Mouse (Mus musculus) lung, embryonic 14.5 days (tissue): ENCODE measurements around the gene Anapc16. TPM values are rescaled to one million over a fixed set of nuclear protein-coding genes. Genes with fewer than 3 reads are reported as not detected.
A peak's percentile ranks its signal among the peaks of the same experiment; 100 is the strongest.

Source experiments
- ATAC-seq: fragments of 200-750 bp; cut with Nextera tagmentation; 2 replicates; pipeline ENCODE4 v1.8.0; 2017; ENCODE audit warnings: mild to moderate bottlenecking, moderate TSS enrichment, moderate library complexity; ENCODE audit not compliant: insufficient read depth
- DNase-seq: peaks from one replicate; pipeline ENCODE4 v3.0.0-alpha.2; 2015
- H3K27ac ChIP-seq: fragments of 300-500 bp; sonication (generic); 2 replicates; pipeline ENCODE4 v1.5.1; 2014; ENCODE audit warnings: low read depth, mild to moderate bottlenecking, moderate library complexity
- H3K27me3 ChIP-seq: fragments of 300-500 bp; sonication (generic); 2 replicates; pipeline ENCODE4 v1.6.1; 2014; ENCODE audit warnings: low read length, control low read depth; ENCODE audit not compliant: insufficient read depth
- H3K36me3 ChIP-seq: fragments of 300-500 bp; sonication (generic); 2 replicates; pipeline ENCODE4 v1.6.1; 2014; ENCODE audit warnings: control low read depth; ENCODE audit not compliant: insufficient read depth
- H3K4me1 ChIP-seq: fragments of 300-500 bp; sonication (generic); 2 replicates; pipeline ENCODE4 v1.6.1; 2014; ENCODE audit warnings: antibody characterized with exemption, control low read depth; ENCODE audit not compliant: insufficient read depth
- H3K4me2 ChIP-seq: fragments of 300-500 bp; sonication (generic); 2 replicates; pipeline ENCODE4 v1.6.1; 2014; ENCODE audit warnings: mild to moderate bottlenecking
- H3K4me3 ChIP-seq: fragments of 300-500 bp; sonication (generic); 2 replicates; pipeline ENCODE4 v1.5.1; 2014; ENCODE audit warnings: low read depth, low read length
- H3K9ac ChIP-seq: fragments of 300-500 bp; sonication (generic); 2 replicates; pipeline ENCODE4 v1.6.1; 2014
- H3K9me3 ChIP-seq: fragments of 300-500 bp; sonication (generic); 2 replicates; pipeline ENCODE4 v1.6.1; 2016; ENCODE audit warnings: low read depth, low read length, control low read depth
- CTCF ChIP-seq: IDR thresholded peaks from 2 replicates; pipeline ENCODE4 v1.5.1; 2016; ENCODE audit warnings: antibody characterized with exemption, low read depth
- WGBS: fragments of 180-500 bp; shearing (Covaris S2); extraction: QIAGEN DNeasy Blood & Tissue Kit; methylation state at CpG from one replicate; pipeline ENCODE4 v1.1.7; 2014; 5-methylcytosine and 5-hydroxymethylcytosine counted together
- polyA plus RNA-seq: library from polyadenylated mRNA; unstranded; fragments of >200 nt; fragmentation: Nextera tagmentation; extraction: Ambion mirVana; gene quantifications from 2 replicates; pipeline ENCODE4 v1.2.1, GENCODE M21; 2014

Gene Anapc16
- polyA plus RNA-seq, 1 experiment from 2014 or later = 108 TPM

GRCm38 (mm10) chr10:60032622-60033021 lies 29.7 kb upstream of the Anapc16 start:
- DNase-seq = peak; percentile 15
- H3K27ac ChIP-seq = no peak overlapping the region
- WGBS = 44% methylated on average over 2 of the region's 2 CpGs

GRCm38 (mm10) chr10:60031985-60032384 lies 29.1 kb upstream of the Anapc16 start:
- 59% methylated on average over 2 of the region's 2 CpGs for WGBS
- ATAC-seq (no peak), DNase-seq (no peak)
- H3K9me3 ChIP-seq = no peaks in the 10 kb centered on the region
- no peak overlapping the region for H3K27ac ChIP-seq
- peaks cover 5% of the 10 kb centered on the region for H3K4me1 ChIP-seq
- TF ChIP-seq CTCF = no peak
- no peak overlapping the region for H3K4me3 ChIP-seq
- no peaks in the 10 kb centered on the region for H3K27me3 ChIP-seq
- no peak overlapping the region for H3K4me2 ChIP-seq
- no peaks in the 10 kb centered on the region for H3K36me3 ChIP-seq
- H3K9ac ChIP-seq = no peak overlapping the region

More at GRCm38 (mm10) chr10:60032622-60033021, 29.7 kb upstream of the Anapc16 start:
- TF ChIP-seq CTCF = no peak
- H3K4me2 ChIP-seq = no peak overlapping the region
- H3K9ac ChIP-seq = no peak overlapping the region
- ATAC-seq = peak; percentile 21; the same call in 1 of the 2 replicates
- H3K9me3 ChIP-seq = no peaks in the 10 kb centered on the region
- peaks cover 5% of the 10 kb centered on the region for H3K4me1 ChIP-seq
- no peaks in the 10 kb centered on the region for H3K36me3 ChIP-seq
- no peak overlapping the region for H3K4me3 ChIP-seq
- H3K27me3 ChIP-seq = no peaks in the 10 kb centered on the region

GRCm38 (mm10) chr10:60031562-60031961 lies 28.6 kb upstream of the Anapc16 start:
- WGBS = 75% methylated on average over 8 of the region's 8 CpGs
- H3K27ac ChIP-seq = no peak overlapping the region
- DNase-seq (no peak), ATAC-seq (no peak)
- H3K9me3 ChIP-seq = no peaks in the 10 kb centered on the region
- no peak overlapping the region for H3K9ac ChIP-seq
- H3K27me3 ChIP-seq = no peaks in the 10 kb centered on the region
- no peak overlapping the region for H3K4me2 ChIP-seq
- no peaks in the 10 kb centered on the region for H3K36me3 ChIP-seq
- TF ChIP-seq CTCF = no peak
- peaks cover 5% of the 10 kb centered on the region for H3K4me1 ChIP-seq
- no peak overlapping the region for H3K4me3 ChIP-seq

- WGBS = 92% methylated on average over 4 of the region's 4 CpGs
- Histone ChIP-seq H3K4me1 (peaks cover 5% of the 10 kb centered on the region), H3K27ac (no peak overlapping the region), H3K27me3 (no peaks in the 10 kb centered on the region), H3K9me3 (no peaks in the 10 kb centered on the region), H3K9ac (no peak overlapping the region), H3K4me2 (no peak overlapping the region), H3K4me3 (no peak overlapping the region), H3K36me3 (no peaks in the 10 kb centered on the region)
- no peak for ATAC-seq
- TF ChIP-seq CTCF = no peak
- no peak for DNase-seq
These were observed 26.5 kb upstream of the Anapc16 start for GRCm38 (mm10) chr10:60029387-60029786.

GRCm38 (mm10) chr10:60028979-60029378 lies 26.0 kb upstream of the Anapc16 start:
- 58% methylated on average over 7 of the region's 7 CpGs for WGBS
- H3K4me2 ChIP-seq = no peak overlapping the region
- no peak overlapping the region for H3K9ac ChIP-seq
- no peak for TF ChIP-seq CTCF
- no peak overlapping the region for H3K27ac ChIP-seq
- DNase-seq = peak; percentile 19
- no peak for ATAC-seq
- H3K4me3 ChIP-seq = no peak overlapping the region
- peaks cover 5% of the 10 kb centered on the region for H3K4me1 ChIP-seq
- H3K36me3 ChIP-seq = no peaks in the 10 kb centered on the region
- no peaks in the 10 kb centered on the region for H3K9me3 ChIP-seq
- H3K27me3 ChIP-seq = no peaks in the 10 kb centered on the region

- Histone ChIP-seq H3K9me3 (no peaks in the 10 kb centered on the region), H3K4me1 (peaks cover 3% of the 10 kb centered on the region), H3K36me3 (no peaks in the 10 kb centered on the region), H3K27ac (no peak overlapping the region), H3K4me2 (no peak overlapping the region), H3K9ac (no peak overlapping the region), H3K27me3 (no peaks in the 10 kb centered on the region), H3K4me3 (no peak overlapping the region)
- ATAC-seq (no peak), DNase-seq (no peak)
- WGBS = 75% methylated on average over 7 of the region's 7 CpGs
- no peak for TF ChIP-seq CTCF
These were observed 25.2 kb upstream of the Anapc16 start for GRCm38 (mm10) chr10:60028181-60028580.

- no peaks in the 10 kb centered on the region for H3K36me3 ChIP-seq
- ATAC-seq = no peak
- H3K4me2 ChIP-seq = no peak overlapping the region
- H3K27ac ChIP-seq = no peak overlapping the region
- H3K27me3 ChIP-seq = no peaks in the 10 kb centered on the region
- 18% methylated on average over 2 of the region's 2 CpGs for WGBS
- DNase-seq = peak; percentile 17
- H3K9me3 ChIP-seq = no peaks in the 10 kb centered on the region
- no peak overlapping the region for H3K9ac ChIP-seq
- H3K4me1 ChIP-seq = no peaks in the 10 kb centered on the region
- H3K4me3 ChIP-seq = no peak overlapping the region
- TF ChIP-seq CTCF = no peak
These were observed 24.7 kb upstream of the Anapc16 start for GRCm38 (mm10) chr10:60027619-60028084.
